Mouse (Mus musculus): Measurements from ENCODE around the gene Emilin3.
A peak's percentile ranks its signal among the peaks of the same experiment; 100 is the strongest.
"Not testable (repeated sequence)": the region's sequence is repeated elsewhere in the genome, so short reads cannot be mapped to it uniquely, and the experiment has no call there.

Gene Emilin3

GRCm38 (mm10) chr2:160912231-160912671 is at the start of gene Emilin3:
TSS of gene Emilin3 (minus strand) at chr2:160912328.
- no peak for DNase-seq

GRCm38 (mm10) chr2:160960956-160961646 is 49.0 kb upstream of the Emilin3 start:
- DNase-seq: peak; percentile 87

GRCm38 (mm10) chr2:160959901-160960300 is 47.8 kb upstream of the Emilin3 start:
- no peak for DNase-seq

GRCm38 (mm10) chr2:160958737-160959136 is 46.6 kb upstream of the Emilin3 start:
- DNase-seq: peak; percentile 74

- not testable (repeated sequence) for DNase-seq
Observed at GRCm38 (mm10) chr2:160957801-160958200, 45.7 kb upstream of the Emilin3 start.

GRCm38 (mm10) chr2:160957307-160957706 is 45.2 kb upstream of the Emilin3 start:
- DNase-seq: not testable (repeated sequence)

GRCm38 (mm10) chr2:160955331-160955730 is 43.2 kb upstream of the Emilin3 start:
- DNase-seq: no peak

- no peak for DNase-seq
Observed at GRCm38 (mm10) chr2:160954541-160954940, 42.4 kb upstream of the Emilin3 start.

GRCm38 (mm10) chr2:160953131-160953873 is 41.2 kb upstream of the Emilin3 start:
- DNase-seq: no peak

GRCm38 (mm10) chr2:160951595-160951994 is 39.5 kb upstream of the Emilin3 start:
- no peak for DNase-seq

GRCm38 (mm10) chr2:160942443-160942842 is 30.3 kb upstream of the Emilin3 start:
- DNase-seq: no peak

GRCm38 (mm10) chr2:160940930-160941709 is 29.0 kb upstream of the Emilin3 start:
- DNase-seq: no peak

GRCm38 (mm10) chr2:160934451-160934850 is 22.3 kb upstream of the Emilin3 start:
- DNase-seq: no peak

GRCm38 (mm10) chr2:160933890-160934289 is 21.8 kb upstream of the Emilin3 start:
- DNase-seq: no peak

- no peak for DNase-seq
Observed at GRCm38 (mm10) chr2:160932981-160933380, 20.9 kb upstream of the Emilin3 start.

GRCm38 (mm10) chr2:160932325-160932724 is 20.2 kb upstream of the Emilin3 start:
- DNase-seq: no peak

GRCm38 (mm10) chr2:160931378-160931777 is 19.2 kb upstream of the Emilin3 start:
- no peak for DNase-seq

GRCm38 (mm10) chr2:160925203-160925602 is 13.1 kb upstream of the Emilin3 start:
- DNase-seq: no peak

- DNase-seq: no peak
Observed at GRCm38 (mm10) chr2:160921285-160921684, 9.2 kb upstream of the Emilin3 start.

- no peak for DNase-seq
Observed at GRCm38 (mm10) chr2:160918930-160919215, 6.7 kb upstream of the Emilin3 start.

- DNase-seq: no peak
Observed at GRCm38 (mm10) chr2:160918154-160918929, 6.2 kb upstream of the Emilin3 start.

- no peak for DNase-seq
Observed at GRCm38 (mm10) chr2:160917313-160917712, 5.2 kb upstream of the Emilin3 start.

GRCm38 (mm10) chr2:160916714-160917113 is 4.6 kb upstream of the Emilin3 start:
- no peak for DNase-seq
